Mouse (Mus musculus): ENCODE results near the gene Eef1akmt3.

The Eef1akmt3 gene

DNA sequence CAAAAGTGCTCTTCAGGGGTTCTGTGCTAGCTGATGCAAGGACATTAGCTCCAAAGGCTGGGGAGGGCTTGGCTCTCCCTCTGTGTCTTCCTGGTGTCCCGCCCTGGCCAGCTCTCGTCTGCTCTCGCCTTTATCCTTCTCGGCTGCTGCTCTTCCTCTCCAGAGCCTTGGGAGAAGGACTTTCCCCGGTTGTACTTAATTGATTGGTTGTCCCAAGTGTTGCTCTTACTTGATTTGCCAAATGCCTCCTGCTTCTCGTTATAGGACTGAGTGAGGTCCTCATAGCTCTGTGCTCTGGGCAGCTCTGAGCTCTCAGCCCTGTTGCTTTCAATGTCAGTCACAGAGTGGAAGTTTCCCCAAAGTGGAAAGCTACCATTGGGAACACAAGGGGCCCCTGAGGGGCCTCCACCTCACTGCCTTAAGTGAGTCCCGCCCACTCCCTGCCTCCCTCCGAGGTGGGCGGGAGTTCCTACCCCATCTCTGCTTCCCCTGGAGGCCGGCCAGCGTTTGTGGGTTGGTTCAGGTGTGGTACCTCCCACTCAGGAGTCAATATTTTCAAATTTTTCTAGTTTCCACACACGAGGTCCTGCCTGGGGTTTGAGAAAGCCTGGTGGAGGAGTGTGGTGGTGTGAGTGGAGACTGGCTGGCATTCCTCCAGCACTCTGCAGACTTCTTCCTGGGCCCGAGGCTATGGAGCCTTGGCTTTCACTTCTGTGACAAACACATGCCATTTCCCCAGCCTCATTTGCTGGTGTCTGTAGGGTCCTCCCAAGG, 43.8 kb downstream of the Eef1akmt3 start:
- no peak for DNase-seq (ENCODE audit: low spot score in 2 of 2)

GRCm38 (mm10) chr10:126993621-126994020, 47.7 kb downstream of the Eef1akmt3 start:
- no peak for DNase-seq (ENCODE audit: low spot score in 2 of 2)

GRCm38 (mm10) chr10:126991676-126992075, 49.6 kb downstream of the Eef1akmt3 start:
- DNase-seq (ENCODE audit: low spot score in 2 of 2): no peak

- DNase-seq (ENCODE audit: low spot score in 2 of 2): peak; percentile 73 to 88
Observed at GRCm38 (mm10) chr10:126990313-126991056, 50.8 kb downstream of the Eef1akmt3 start.

- no peak for DNase-seq (ENCODE audit: low spot score in 2 of 2)
Observed at GRCm38 (mm10) chr10:126988513-126989165, 52.7 kb downstream of the Eef1akmt3 start.

- no peak for DNase-seq (ENCODE audit: low spot score in 2 of 2)
Observed at GRCm38 (mm10) chr10:126987183-126988118, 53.9 kb downstream of the Eef1akmt3 start.

GRCm38 (mm10) chr10:126986541-126986961, 54.8 kb downstream of the Eef1akmt3 start:
- peak in 1 of 2 experiments; percentile 50 for DNase-seq (ENCODE audit: low spot score in 2 of 2)

DNA sequence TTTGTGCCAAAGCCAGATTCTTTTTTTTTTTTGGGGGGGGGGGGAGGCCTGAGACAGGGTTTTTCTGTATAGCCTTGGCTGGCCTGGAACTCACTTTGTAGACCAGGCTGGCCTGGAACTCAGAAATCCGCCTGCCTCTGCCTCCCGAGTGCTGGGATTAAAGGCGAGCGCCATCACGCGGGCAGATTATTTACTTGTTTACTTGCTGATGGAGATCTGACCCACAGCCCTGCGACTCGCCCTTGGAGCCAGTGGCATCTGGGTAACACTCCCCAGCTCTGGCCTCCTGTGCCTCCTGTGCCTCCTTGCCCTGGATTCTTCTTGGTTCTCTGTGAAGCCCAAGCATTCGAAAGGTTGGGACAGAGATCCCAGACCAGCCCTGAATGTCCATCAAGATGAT, 55.7 kb downstream of the Eef1akmt3 start:
- DNase-seq (ENCODE audit: low spot score in 2 of 2): no peak

GRCm38 (mm10) chr10:126985127-126985526, 56.2 kb downstream of the Eef1akmt3 start:
- DNase-seq (ENCODE audit: low spot score in 2 of 2): no peak

DNA sequence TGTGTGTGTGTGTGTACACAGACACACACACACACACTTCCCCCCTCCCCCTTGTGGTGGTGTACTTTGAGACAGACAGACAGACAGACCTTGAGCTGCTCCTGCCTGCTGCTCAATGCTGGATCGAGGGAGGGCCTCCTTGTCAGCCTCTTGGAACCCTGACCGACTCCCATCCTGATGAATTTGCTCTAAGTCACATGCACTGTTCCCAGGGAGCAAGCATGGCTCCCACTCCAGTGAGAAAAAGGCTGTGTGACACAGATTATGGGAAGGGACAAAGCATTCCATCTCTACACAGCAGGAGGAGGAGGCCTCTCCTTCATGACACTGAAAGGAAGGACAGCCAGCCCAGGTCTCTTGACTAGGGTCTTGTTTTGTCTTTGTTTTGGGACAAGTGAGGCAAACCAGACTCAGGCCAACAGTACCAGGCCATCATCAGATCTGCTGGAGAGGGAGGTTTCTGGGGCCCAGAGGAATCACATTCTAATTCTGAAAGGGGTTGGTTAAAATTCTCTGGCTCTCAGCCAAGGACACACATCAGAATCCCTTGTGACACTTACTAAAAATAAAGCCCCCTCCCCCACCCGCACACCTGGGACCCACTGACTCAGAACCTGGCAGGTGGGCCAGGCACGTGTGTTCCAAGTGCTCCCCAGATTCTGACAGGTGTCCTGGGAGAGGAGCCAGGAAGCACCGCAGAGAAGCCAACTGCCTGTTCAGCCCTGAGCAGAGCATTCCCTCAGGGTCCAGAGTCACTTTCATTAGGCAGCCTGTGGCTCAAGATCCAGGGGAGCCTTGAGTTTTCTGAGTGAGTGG, 56.9 kb downstream of the Eef1akmt3 start:
- DNase-seq (ENCODE audit: low spot score in 2 of 2): no peak

- DNase-seq (ENCODE audit: low spot score in 2 of 2): no peak
Observed at GRCm38 (mm10) chr10:126983193-126983725, 58.1 kb downstream of the Eef1akmt3 start.

DNA sequence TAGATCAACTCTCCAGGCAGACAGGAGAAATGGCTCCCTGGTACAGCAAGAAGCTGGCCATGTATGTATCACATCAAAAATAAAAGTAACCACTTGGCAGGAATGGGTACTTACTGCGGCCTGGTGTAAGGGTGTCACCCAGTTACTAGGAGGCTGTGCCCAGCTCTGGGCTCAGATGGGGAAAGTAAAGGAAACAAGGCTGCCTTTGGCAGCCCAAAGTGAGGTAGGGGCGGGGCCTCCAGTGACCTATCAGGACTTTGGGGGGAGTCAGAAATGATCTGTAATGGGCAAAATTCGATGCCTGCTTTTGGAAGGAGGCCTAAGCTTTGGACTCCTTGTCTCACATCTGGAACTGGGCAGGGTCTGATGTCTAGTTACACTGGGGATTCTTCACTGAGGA, 59.6 kb downstream of the Eef1akmt3 start:
- no peak for DNase-seq (ENCODE audit: low spot score in 2 of 2)

Data from spleen, postnatal 10 days (tissue).